Mouse (Mus musculus) MEL (cell line): Measurements from ENCODE around the gene Zfp385b. TPM values are rescaled to one million over a fixed set of nuclear protein-coding genes. Genes with fewer than 3 reads are reported as not detected.

Experiments used
- DNase-seq: peaks from one replicate; pipeline ENCODE4 v3.0.0; 2011; ENCODE audit warnings: low read depth, low spot score
- H3K27ac ChIP-seq: 2 replicates; pipeline ENCODE4 v1.5.1; 2012; ENCODE audit warnings: low read depth, mild to moderate bottlenecking, control low read depth, low read length, moderate library complexity; ENCODE audit not compliant: control insufficient read depth
- H3K27me3 ChIP-seq, 2 experiments: fragments of 150-350 bp in 1 of 2; sonication (generic) in 1 of 2; 2 replicates each; pipeline ENCODE4 v1.6.1; 2012; ENCODE audit warnings: low read length in 2 of 2, mild to moderate bottlenecking in 2 of 2, improper control_type of control experiment in 1 of 2, moderate library complexity in 1 of 2; ENCODE audit not compliant: insufficient read depth in 2 of 2, control insufficient read depth in 1 of 2
- H3K36me3 ChIP-seq, 2 experiments: 2 replicates each; pipeline ENCODE4 v1.6.1; 2012 to 2014; ENCODE audit warnings: low read length in 2 of 2, improper control_type of control experiment in 1 of 2, inconsistent platforms in 1 of 2, mild to moderate bottlenecking in 1 of 2; ENCODE audit not compliant: insufficient read depth in 2 of 2, control insufficient read depth in 1 of 2
- H3K4me1 ChIP-seq, 2 experiments: fragments of 150-350 bp in 1 of 2; sonication (generic) in 1 of 2; 2 replicates each; pipeline ENCODE4 v1.6.1; 2012; ENCODE audit warnings: low read length in 2 of 2, improper control_type of control experiment in 1 of 2, mild to moderate bottlenecking in 1 of 2; ENCODE audit not compliant: insufficient read depth in 2 of 2, control insufficient read depth in 1 of 2
- H3K4me3 ChIP-seq, 2 experiments: fragments of 150-350 bp in 1 of 2; sonication (generic) in 1 of 2; 2 replicates each; pipeline ENCODE4 v1.5.1; 2012; ENCODE audit warnings: low read depth in 2 of 2, low read length in 2 of 2, mild to moderate bottlenecking in 2 of 2, moderate library complexity in 2 of 2, control low read depth in 1 of 2, improper control_type of control experiment in 1 of 2; ENCODE audit not compliant: control insufficient read depth in 1 of 2, insufficient read depth in 1 of 2
- H3K79me2 ChIP-seq: 2 replicates; pipeline ENCODE4 v1.6.1; 2012; ENCODE audit warnings: mild to moderate bottlenecking, low read length, moderate library complexity; ENCODE audit not compliant: control insufficient read depth, poor library complexity, insufficient read depth
- H3K9ac ChIP-seq: 2 replicates; pipeline ENCODE4 v1.6.1; 2012; ENCODE audit warnings: low read depth, mild to moderate bottlenecking, control low read depth, low read length, moderate library complexity; ENCODE audit not compliant: control insufficient read depth, poor library complexity, severe bottlenecking
- H3K9me3 ChIP-seq: fragments of 150-350 bp; sonication (generic); replicated peaks from 2 replicates; pipeline ENCODE4 v1.6.1; 2012; ENCODE audit warnings: mild to moderate bottlenecking, low read length, improper control_type of control experiment, moderate library complexity; ENCODE audit not compliant: insufficient read depth
- BHLHE40 ChIP-seq: IDR thresholded peaks from 2 replicates; pipeline ENCODE4 v1.6.1; 2012; ENCODE audit warnings: low read depth, mild to moderate bottlenecking, inconsistent platforms, low read length, improper control_type of control experiment, borderline replicate concordance
- CTCF ChIP-seq, 3 experiments: IDR thresholded peaks in 2 of 3; conservative IDR thresholded peaks in 1 of 3; 2 replicates each; pipeline ENCODE4 v1.5.1; 2011 to 2012; ENCODE audit warnings: low read length in 3 of 3, low read depth in 2 of 3, mild to moderate bottlenecking in 2 of 3, improper control_type of control experiment in 1 of 3, inconsistent platforms in 1 of 3, mixed read lengths in 1 of 3, moderate library complexity in 1 of 3; ENCODE audit not compliant: control insufficient read depth in 1 of 3, insufficient read depth in 1 of 3, poor library complexity in 1 of 3, severe bottlenecking in 1 of 3
- ETS1 ChIP-seq: IDR thresholded peaks from 2 replicates; pipeline ENCODE4 v1.6.1; 2012; ENCODE audit warnings: low read depth, mild to moderate bottlenecking, inconsistent platforms, low read length, improper control_type of control experiment, moderate library complexity
- MAFK ChIP-seq: IDR thresholded peaks from 2 replicates; pipeline ENCODE4 v1.6.1; 2011; ENCODE audit warnings: low read depth, mild to moderate bottlenecking, low read length, improper control_type of control experiment, borderline replicate concordance
- MAX ChIP-seq: IDR thresholded peaks from 2 replicates; pipeline ENCODE4 v1.6.1; 2011; ENCODE audit warnings: low read length, improper control_type of control experiment
- MYB ChIP-seq: IDR thresholded peaks from 2 replicates; pipeline ENCODE4 v1.6.1; 2011; ENCODE audit warnings: mild to moderate bottlenecking, low read depth, low read length, improper control_type of control experiment
- MYC ChIP-seq: IDR thresholded peaks from 2 replicates; pipeline ENCODE4 v1.6.1; 2011; ENCODE audit warnings: low read depth, mild to moderate bottlenecking, low read length, improper control_type of control experiment, moderate library complexity
- RAD21 ChIP-seq: IDR thresholded peaks from 2 replicates; pipeline ENCODE4 v1.6.1; 2011; ENCODE audit warnings: mild to moderate bottlenecking, low read depth, low read length, improper control_type of control experiment
- RCOR1 ChIP-seq: IDR thresholded peaks from 2 replicates; pipeline ENCODE4 v1.6.1; 2012; ENCODE audit warnings: low read depth, mild to moderate bottlenecking, inconsistent platforms, low read length, improper control_type of control experiment
- SIN3A ChIP-seq: IDR thresholded peaks from 2 replicates; pipeline ENCODE4 v1.6.1; 2012; ENCODE audit warnings: low read length, improper control_type of control experiment, inconsistent platforms
- SMC3 ChIP-seq: IDR thresholded peaks from 2 replicates; pipeline ENCODE4 v1.6.1; 2011; ENCODE audit warnings: low read depth, low read length, improper control_type of control experiment
- TAL1 ChIP-seq: IDR thresholded peaks from 2 replicates; pipeline ENCODE4 v1.6.1; 2012; ENCODE audit warnings: mild to moderate bottlenecking, inconsistent platforms, low read length, moderate library complexity, mixed read lengths
- TBP ChIP-seq: IDR thresholded peaks from 2 replicates; pipeline ENCODE4 v1.8.0; 2011; ENCODE audit warnings: low read depth, low read length, improper control_type of control experiment
- USF2 ChIP-seq, 2 experiments: IDR thresholded peaks; 2 replicates each; pipeline ENCODE4 v1.6.1; 2011 to 2012; ENCODE audit warnings: improper control_type of control experiment in 2 of 2, low read length in 2 of 2, borderline replicate concordance in 1 of 2, inconsistent platforms in 1 of 2, low read depth in 1 of 2, mild to moderate bottlenecking in 1 of 2; ENCODE audit not compliant: insufficient read depth in 1 of 2
- ZC3H11A ChIP-seq: IDR thresholded peaks from 2 replicates; pipeline ENCODE4 v1.6.1; 2012; ENCODE audit warnings: low read depth, mild to moderate bottlenecking, inconsistent platforms, low read length, improper control_type of control experiment
- ZMIZ1 ChIP-seq: IDR thresholded peaks from 2 replicates; pipeline ENCODE4 v1.6.1; 2012; ENCODE audit warnings: low read depth, mild to moderate bottlenecking, inconsistent platforms, low read length, improper control_type of control experiment, moderate library complexity
- ZNF384 ChIP-seq: IDR thresholded peaks from 2 replicates; pipeline ENCODE4 v1.6.1; 2012; ENCODE audit warnings: low read depth, mild to moderate bottlenecking, inconsistent platforms, low read length, improper control_type of control experiment
- polyA plus RNA-seq, 2 experiments: library from polyadenylated mRNA; stranded (reverse) in 1 of 2; unstranded in 1 of 2; fragments of >175 nt in 1 of 2; fragments of >200 nt in 1 of 2; gene quantifications; 2 replicates each; pipeline versions ENCODE4 v1.2.1 to v1.2.4; 2012; ENCODE audit warnings: low replicate concordance in 2 of 2, low read depth in 1 of 2; ENCODE audit not compliant: insufficient read length in 2 of 2, insufficient read depth in 1 of 2, missing spikeins in 1 of 2
- total RNA-seq: library from RNA; depleted of rRNA; stranded (reverse); fragments of 300-350 nt; gene quantifications from 2 replicates; pipeline ENCODE4 v1.2.3, GENCODE M21; 2012

The Zfp385b gene
- total and polyA plus RNA-seq, 3 experiments, result not detected

DNA sequence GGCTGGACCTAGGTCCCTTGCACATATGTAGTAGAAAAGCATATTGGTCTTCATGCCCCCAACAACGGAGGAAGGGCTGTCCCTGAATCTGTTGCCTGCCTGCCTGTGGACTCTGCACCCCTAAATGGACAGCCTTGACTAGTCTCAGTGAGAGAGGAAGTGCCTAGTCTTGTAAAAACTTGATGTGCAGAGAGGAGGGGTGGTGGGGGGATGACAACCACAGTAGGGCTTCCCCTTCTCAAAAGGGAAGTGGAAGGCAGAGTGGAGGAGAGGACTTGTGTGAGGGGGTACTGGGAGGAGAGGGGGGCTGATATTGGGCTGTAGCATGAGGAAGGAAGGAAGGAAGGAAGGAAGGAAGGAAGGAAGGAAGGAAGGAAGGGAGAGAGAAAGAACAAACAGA lies 107.7 kb downstream of the Zfp385b start:
- no peaks in the 10 kb centered on the region for H3K36me3 ChIP-seq
- H3K79me2 ChIP-seq, result no peaks in the 10 kb centered on the region
- no peaks in the 10 kb centered on the region for H3K27me3 ChIP-seq
- H3K4me1 ChIP-seq, result no peaks in the 10 kb centered on the region
- peak; percentile 14 for DNase-seq
- no peak overlapping the region for H3K4me3 ChIP-seq
- no peaks in the 10 kb centered on the region for H3K9me3 ChIP-seq
- TF ChIP-seq TAL1, result no peak
- TF ChIP-seq RCOR1, result no peak
- no peak for TF ChIP-seq MYB
- TF ChIP-seq SMC3, result no peak
- TF ChIP-seq MAX, result no peak
- no peak for TF ChIP-seq ZNF384
- no peak for TF ChIP-seq ZMIZ1
- TF ChIP-seq TBP, result no peak
- no peak for TF ChIP-seq ETS1
- no peak for TF ChIP-seq USF2 (IDR thresholded peaks at IDR 0.05; ENCODE audit: borderline replicate concordance in 1 of 2, insufficient read depth in 1 of 2, low read depth in 1 of 2, low read length in 2 of 2)
- H3K27ac ChIP-seq, result no peak overlapping the region
- no peak overlapping the region for H3K9ac ChIP-seq

DNA sequence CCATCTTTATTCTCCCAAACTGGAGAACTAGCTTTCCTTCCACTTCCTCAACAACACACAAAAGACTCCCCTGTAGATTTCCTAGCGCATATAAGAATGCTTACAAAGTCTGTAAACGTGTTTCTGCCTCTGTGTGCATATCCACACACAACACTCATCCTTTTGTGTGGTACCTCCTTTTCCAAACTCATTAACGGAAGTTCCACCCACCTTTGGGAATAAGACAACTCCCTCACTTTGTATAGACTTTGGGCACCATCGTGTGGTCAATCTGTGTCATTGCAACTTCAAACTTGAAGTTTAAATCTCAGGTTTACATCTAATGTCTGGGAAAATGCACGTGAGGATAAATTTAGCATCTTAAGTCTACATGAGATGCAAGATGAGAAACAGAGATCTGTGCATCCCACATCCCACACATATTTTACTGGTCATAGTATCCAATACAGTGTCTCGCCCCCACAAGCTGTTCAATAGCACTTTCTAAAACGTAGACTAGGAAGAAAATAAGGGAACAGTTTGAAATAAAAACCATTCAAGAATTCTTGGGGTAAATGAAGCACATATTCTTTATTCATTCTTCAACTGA lies 110.1 kb downstream of the Zfp385b start:
- no peak for TF ChIP-seq MAFK
- TF ChIP-seq SMC3, result peak; percentile 87
- TF ChIP-seq ZC3H11A, result peak; percentile 85
- peak; percentile 53; the same call in 1 of the 2 replicates for TF ChIP-seq BHLHE40
- no peak for TF ChIP-seq MYC
- TF ChIP-seq CTCF (IDR thresholded peaks at IDR 0.05 in 2 of 3, conservative IDR thresholded peaks at IDR 0.05 in 1 of 3; ENCODE audit: control insufficient read depth in 1 of 3, insufficient read depth in 1 of 3, low read depth in 2 of 3, low read length in 3 of 3, poor library complexity in 1 of 3, severe bottlenecking in 1 of 3), result peak; percentile 37 to 95 (median 68)
- no peak for TF ChIP-seq TBP
- TF ChIP-seq SIN3A, result no peak
- peak; percentile 95 for TF ChIP-seq RAD21
- Histone ChIP-seq H3K79me2 (no peaks in the 10 kb centered on the region), H3K36me3 (no peaks in the 10 kb centered on the region), H3K4me1 (no peaks in the 10 kb centered on the region), H3K27ac (no peak overlapping the region), H3K27me3 (no peaks in the 10 kb centered on the region), H3K9me3 (no peaks in the 10 kb centered on the region), H3K4me3 (no peak overlapping the region), H3K9ac (no peak overlapping the region)
- DNase-seq, result peak; percentile 57
